Mouse (Mus musculus) gastrocnemius, adult 2 months (tissue): ENCODE measurements around the gene Cd207. TPM values are rescaled to one million over a fixed set of nuclear protein-coding genes. Genes with fewer than 3 reads are reported as not detected.
A peak's percentile ranks its signal among the peaks of the same experiment; 100 is the strongest.

Experiments used
- DNase-seq: peaks from one replicate; pipeline ENCODE4 v3.0.0; 2022
- H3K27ac ChIP-seq: fragments of 200-600 bp; 2 replicates; pipeline ENCODE4 v1.8.1; 2022; ENCODE audit warnings: mild to moderate bottlenecking
- H3K4me3 ChIP-seq: fragments of 200-600 bp; 2 replicates; pipeline ENCODE4 v1.8.1; 2022; ENCODE audit warnings: mild to moderate bottlenecking, moderate library complexity
- CTCF ChIP-seq: fragments of 200-600 bp; IDR thresholded peaks from 2 replicates; pipeline ENCODE4 v1.8.1; 2022; ENCODE audit warnings: antibody characterized with exemption, mild to moderate bottlenecking, moderate library complexity
- intact Hi-C: fragments of 180-260 bp; cut with DNase I; formaldehyde crosslinking; loops from one replicate; pipeline ENCODE4 v1.15.1; 2025
- long read RNA-seq, 2 experiments: library from polyadenylated mRNA; stranded (forward); transcript quantifications; one replicate each; pipeline ENCODE4 v2.0.0; 2021
- total RNA-seq, 2 experiments: library from RNA; stranded (reverse); gene quantifications; 2 replicates each; pipeline ENCODE4 v1.2.3; 2021

Cd207 gene
- not detected for total RNA-seq
- long read RNA-seq, experiment 1, result 0 reads
- long read RNA-seq, experiment 2, result 0 reads

GRCm38 (mm10) chr6:83677757-83678156, at the start of gene Cd207:
Gene Cd207, minus strand, starts transcription at chr6:83677857.
- no peak for DNase-seq
- Histone ChIP-seq H3K4me3 (no peak within 1 kb of the TSS), H3K27ac (no peak within 1 kb of the TSS)
- intact Hi-C loops, result no loop called here
- no peak for TF ChIP-seq CTCF

DNA sequence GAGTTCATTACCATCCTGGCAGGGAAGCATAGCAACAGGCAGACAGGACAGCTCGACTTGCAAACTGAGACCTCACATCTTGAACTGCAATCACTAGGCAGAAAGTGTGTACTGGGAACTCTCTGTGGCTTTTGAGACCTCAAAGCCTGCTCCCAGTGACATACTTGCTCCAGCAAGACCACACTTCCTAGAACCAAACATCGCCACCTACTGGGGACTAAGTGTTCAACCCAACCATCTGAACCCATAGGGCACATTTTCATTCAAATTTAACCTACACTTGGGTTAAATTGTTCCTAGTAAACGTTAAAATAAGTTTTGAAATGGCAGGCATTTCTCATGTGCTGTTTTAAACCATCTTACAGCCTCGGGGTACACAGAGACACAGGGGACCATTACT, 49.5 kb upstream of the Cd207 start:
- TF ChIP-seq CTCF, result peak; percentile 37; the same call in 1 of the 2 replicates
- H3K4me3 ChIP-seq, result no peak overlapping the region
- intact Hi-C loops, result no loop called here
- DNase-seq, result no peak
- H3K27ac ChIP-seq, result no peak overlapping the region

GRCm38 (mm10) chr6:83722526-83722925, 44.9 kb upstream of the Cd207 start:
- no peak for TF ChIP-seq CTCF
- intact Hi-C loops, result no loop called here
- no peak for DNase-seq
- no peak overlapping the region for H3K4me3 ChIP-seq
- no peak overlapping the region for H3K27ac ChIP-seq

DNA sequence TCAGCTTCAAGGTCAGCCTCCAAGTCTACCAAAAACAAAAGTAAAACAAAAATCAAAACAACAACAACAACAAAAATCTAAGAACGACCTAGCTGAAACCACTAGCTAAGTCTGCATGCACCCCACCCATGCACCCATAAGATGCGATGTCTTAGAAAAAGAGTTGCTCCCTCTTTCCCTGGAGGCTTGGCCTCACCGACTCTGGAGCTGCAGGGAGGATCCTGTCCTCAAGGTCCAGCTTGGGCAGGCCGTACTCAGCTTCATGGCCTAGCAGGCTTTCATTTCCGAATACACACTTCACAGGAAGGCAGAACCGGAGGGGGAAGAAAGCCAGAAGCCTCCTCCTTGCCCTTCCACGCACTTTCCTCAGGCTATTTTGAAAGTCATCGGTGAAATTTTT, 39.4 kb upstream of the Cd207 start:
- TF ChIP-seq CTCF, result no peak
- Histone ChIP-seq H3K27ac (no peak overlapping the region), H3K4me3 (no peak overlapping the region)
- intact Hi-C loops, result no loop called here
- no peak for DNase-seq

GRCm38 (mm10) chr6:83715461-83716196, 38.0 kb upstream of the Cd207 start:
- Histone ChIP-seq H3K4me3 (no peak overlapping the region), H3K27ac (no peak overlapping the region)
- TF ChIP-seq CTCF, result no peak
- intact Hi-C loops, result no loop called here
- DNase-seq, result no peak

DNA sequence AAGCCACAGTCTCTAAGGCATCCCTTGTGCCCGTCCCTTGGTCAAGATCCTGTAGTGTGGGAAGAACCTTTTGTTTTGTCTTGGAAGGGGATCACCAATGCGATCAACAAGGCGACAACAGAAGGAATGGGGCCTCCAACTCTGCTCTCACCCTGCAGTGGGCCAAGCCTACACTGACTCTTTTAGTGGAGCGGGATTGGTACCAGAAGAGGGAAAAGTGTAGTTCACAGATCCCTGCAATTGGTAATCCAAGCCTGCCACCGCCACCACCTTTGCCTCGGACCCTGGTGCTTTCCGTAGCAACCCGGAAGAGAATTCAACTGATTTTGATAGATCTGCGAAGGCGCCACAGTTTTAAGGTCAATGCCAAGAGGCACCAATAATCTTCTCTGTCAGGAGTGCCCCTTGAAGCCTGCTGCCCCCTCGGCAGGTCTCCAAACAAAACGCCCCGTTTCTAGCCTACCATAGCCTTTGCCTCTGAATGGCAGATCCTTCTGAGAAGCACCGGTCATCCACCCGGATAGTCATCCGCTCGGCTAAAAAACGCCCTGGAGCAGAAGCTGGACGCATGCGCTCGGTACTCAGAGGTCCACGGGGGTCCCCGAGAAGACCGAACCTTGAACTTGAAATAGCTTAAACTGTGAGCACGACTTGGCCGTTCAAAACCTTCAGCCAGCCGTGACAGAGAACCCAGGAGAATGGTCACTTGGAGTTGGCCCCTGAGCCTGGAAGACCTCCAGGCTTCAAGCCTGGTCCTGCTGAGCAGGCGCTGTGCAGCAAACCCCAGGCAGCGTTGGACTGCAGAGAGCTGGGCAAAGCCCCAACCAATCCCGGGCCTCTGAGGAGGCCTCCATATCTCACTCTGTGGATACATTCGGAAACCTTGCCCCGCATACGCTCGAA, 36.8 kb upstream of the Cd207 start:
- intact Hi-C loops, result no loop called here
- no peak for TF ChIP-seq CTCF
- peak; percentile 33 for DNase-seq
- Histone ChIP-seq H3K4me3 (no peak overlapping the region), H3K27ac (no peak overlapping the region)

DNA sequence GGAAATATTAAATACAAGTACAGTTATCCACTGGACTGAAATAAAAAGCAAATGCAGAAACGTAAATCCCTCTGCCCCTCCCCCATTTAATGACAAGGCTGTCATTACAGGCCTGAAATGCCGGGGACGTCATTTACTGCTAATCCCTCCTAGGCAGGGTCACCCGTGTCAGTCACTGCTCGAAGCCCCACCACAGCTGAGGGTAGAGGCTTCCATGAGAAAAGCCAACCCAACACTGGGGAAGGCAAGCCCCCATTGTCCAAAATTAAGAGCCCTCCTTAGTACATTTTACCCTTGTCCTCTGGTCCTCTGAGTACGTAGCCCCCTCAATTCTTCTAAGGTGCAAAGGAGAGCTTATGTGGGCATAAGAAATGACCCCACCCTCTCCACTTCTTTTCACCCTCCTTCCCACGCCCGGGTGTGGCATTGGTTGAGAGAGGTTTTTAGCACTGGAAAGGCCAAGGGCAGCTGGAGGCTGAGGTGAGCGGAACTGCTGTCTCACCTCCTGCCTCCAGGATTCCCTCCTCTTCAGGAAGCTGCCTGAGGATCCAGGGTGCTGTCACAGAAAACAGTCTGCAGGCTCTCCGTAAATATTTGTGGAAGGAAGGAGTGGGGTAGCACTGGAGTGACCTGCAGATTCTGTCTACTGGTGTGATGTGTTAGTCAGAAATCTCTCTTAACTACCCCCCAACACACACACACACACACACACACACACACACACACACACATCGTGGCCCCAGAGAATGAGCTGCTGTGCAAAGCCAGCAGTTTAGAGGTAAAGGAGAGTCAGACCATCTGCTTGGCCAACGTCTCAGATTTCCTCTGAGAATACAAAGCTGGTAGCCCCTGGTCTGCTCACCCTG, 35.8 kb upstream of the Cd207 start:
- DNase-seq, result no peak
- H3K4me3 ChIP-seq, result no peak overlapping the region
- no peak for TF ChIP-seq CTCF
- no peak overlapping the region for H3K27ac ChIP-seq
- intact Hi-C loops, result no loop called here

DNA sequence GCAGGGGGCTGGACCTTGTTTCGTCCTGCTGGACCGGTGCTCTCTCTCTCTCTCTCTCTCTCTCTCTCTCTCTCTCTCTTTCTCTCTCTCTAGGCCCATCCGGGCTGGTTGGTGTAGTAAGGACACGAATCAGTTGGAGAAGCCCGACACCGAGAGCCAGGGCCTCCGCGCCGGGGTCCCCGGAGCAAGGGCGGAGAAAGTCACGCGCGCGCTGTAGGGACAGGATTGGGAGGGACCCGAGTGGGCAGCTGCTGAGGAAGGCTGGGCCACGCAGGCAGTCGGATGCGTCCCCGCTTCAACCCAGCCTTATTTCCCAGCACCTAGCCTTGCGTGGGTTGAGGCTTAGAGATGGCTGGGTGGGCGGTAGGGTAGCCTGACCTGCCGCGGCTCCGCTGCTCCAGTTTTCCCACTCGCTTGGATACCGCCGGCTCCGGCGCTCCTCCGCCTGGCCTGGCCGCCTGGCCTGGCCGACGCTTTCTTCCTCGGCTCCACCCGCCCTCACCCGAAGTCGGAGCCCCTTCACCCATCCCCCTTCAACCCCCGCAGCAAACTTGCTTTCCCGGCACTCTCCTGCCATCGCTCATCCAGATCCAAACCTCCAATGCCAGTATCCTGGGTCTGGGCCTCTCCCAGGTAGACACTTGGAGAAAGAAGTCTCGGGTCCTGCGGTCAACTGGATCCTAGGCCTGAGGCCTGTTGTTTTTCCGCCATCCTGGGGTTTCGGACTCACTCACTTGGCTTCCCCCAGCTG, 34.2 kb upstream of the Cd207 start:
- TF ChIP-seq CTCF, result no peak

DNA sequence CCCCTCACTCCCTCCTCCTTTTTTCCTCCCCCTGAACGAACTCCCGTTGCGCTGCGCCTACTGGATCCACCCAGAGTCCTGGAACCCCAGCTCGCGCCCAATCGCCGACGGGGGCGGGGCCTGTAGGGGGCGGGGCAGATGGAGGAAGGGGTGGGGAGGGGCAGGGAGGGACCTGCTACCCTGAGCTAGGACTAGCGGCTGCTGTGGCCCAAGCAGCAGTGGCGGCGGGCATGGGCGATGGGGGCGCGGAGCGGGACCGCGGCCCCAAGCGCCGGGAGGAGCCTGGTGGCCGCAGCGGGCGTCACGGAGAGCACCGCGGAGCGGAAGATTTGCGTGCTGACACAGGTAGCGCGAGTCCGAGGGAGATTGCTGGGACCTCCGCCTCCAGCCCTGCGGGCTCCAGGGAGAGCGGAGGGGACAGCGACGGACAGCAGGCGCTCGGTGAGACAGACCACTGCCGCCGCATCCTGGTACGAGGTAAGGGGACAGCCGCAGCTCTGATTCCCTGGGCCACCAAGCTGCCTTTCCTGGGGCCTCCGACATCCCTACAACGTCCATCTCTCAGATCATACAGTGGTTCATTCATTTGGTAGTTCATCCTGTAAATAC, 33.5 kb upstream of the Cd207 start, which contains the start of gene Vax2:
TSS of gene Vax2 (plus strand) at position 198 of the 609 bp plus-strand sequence.
- H3K4me3 ChIP-seq, result peak within 1 kb of the TSS; percentile 71
- intact Hi-C loops, result no loop called here
- no peak within 1 kb of the TSS for H3K27ac ChIP-seq
- peak; percentile 85 for DNase-seq
- no peak for TF ChIP-seq CTCF

More for the DNA sequence above, 34.2 kb upstream of the Cd207 start:
- DNase-seq, result peak; percentile 27
- Histone ChIP-seq H3K4me3 (peak overlapping the region; percentile 71), H3K27ac (no peak overlapping the region)
- intact Hi-C loops, result no loop called here

- Histone ChIP-seq H3K27ac (no peak overlapping the region), H3K4me3 (peak overlapping the region; percentile 71)
- intact Hi-C loops, result no loop called here
- TF ChIP-seq CTCF, result no peak
- peak; percentile 27 for DNase-seq
These were observed 32.9 kb upstream of the Cd207 start for GRCm38 (mm10) chr6:83710361-83711066.
